Mouse (Mus musculus) neutrophil, adult 5-6 weeks (primary cell): Measurements from ENCODE around the gene Hdac9. TPM values are rescaled to one million over a fixed set of nuclear protein-coding genes. Genes with fewer than 3 reads are reported as not detected.
A peak's percentile ranks its signal among the peaks of the same experiment; 100 is the strongest.

ENCODE experiments used
- ATAC-seq: fragments of 151-379, 151-347 bp; 2 replicates; pipeline ENCODE4 v1.8.0; 2017; ENCODE audit warnings: mild to moderate bottlenecking, moderate TSS enrichment; ENCODE audit not compliant: insufficient number of reproducible peaks, poor library complexity, low FRiP score, severe bottlenecking; ENCODE audit errors: extremely low read depth
- total RNA-seq: library from RNA; stranded (forward); fragments of 200-1000 nt; gene quantifications from 2 replicates; pipeline ENCODE4 v1.2.3, GENCODE M21; 2017

The Hdac9 gene
- total RNA-seq, 1 experiment from 2014 or later = 65.9 TPM

GRCm38 (mm10) chr12:34747266-34747665 is 169.6 kb downstream of the Hdac9 start:
- ATAC-seq = no peak

DNA sequence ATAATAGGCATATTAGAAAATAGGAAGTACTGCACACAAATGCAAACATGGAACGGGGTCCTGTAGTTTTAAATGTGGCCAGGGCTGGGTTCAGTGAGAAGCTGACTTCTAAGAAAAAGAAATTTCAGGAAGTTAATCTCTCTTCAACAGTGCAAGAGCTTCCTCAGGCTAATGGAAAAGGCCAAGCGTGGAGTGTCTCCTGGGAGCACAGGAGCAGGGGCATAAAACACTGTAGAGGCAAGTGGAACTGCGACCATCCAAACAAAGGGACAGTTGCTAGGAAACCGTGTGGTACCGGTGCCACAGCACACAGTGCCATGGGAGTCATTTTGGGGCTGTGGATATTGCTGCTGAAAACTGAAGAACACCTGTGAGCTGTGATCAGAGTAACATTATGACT is 191.7 kb downstream of the Hdac9 start:
- ATAC-seq = no peak

GRCm38 (mm10) chr12:34724274-34724673 is 192.6 kb downstream of the Hdac9 start:
- peak; percentile 34; the same call in 1 of the 2 replicates for ATAC-seq

GRCm38 (mm10) chr12:34722831-34723490 is 193.9 kb downstream of the Hdac9 start:
- peak; percentile 74 for ATAC-seq

- no peak for ATAC-seq
These were observed 196.0 kb downstream of the Hdac9 start for GRCm38 (mm10) chr12:34720906-34721305.

DNA sequence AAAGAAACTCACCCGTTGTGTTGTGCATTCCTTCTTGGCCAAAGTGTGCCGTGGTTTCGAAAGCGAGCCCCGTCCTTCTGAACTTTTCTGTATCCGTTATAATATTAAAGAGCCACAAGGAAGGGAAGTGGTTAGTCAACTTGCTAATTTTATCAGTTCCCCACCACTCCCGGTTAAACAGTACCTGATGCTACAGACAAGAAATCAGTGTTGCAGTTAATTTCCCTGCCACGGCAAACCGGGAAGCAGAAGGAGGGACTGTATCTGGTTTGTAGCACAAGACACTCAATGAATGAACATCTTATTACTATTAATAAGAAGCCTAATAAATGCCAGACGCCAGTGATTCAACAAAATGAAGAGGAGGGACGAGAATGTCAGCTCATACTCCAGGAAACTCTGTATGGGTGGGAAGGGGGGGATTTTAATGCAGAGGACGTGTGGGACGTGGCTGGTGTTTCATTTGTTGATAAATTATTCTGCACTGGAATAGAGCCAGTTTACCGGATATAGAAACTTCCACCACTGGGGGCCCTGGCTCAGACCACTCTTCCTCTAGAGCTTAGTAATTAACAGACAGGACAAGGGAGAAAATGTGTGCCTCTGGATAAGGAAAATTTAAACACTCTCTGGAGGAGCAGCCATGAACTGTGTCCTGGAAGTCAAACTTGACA is 202.5 kb downstream of the Hdac9 start:
- peak; percentile 39; the same call in 1 of the 2 replicates for ATAC-seq

DNA sequence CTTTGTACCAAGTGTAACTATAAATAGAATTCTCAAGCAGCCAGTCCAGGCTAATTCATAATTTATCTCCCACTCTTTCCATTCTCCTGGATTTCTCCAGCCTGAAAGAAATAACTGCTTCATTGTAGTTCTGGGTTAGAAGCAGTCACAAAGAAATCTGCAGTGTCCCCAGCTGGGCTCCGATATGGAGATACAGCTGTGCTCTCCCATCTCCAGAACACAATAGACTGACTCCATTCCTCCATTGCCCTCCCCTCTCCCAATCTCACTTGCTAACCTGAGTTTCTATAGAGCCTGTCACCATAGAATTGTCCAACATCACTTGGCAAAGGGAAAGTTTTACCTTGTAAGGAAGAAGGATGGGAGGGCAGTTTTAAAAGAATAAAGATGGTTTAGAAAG is 218.9 kb downstream of the Hdac9 start:
- no peak for ATAC-seq

- no peak for ATAC-seq
These were observed 220.2 kb downstream of the Hdac9 start for GRCm38 (mm10) chr12:34696736-34697135.

DNA sequence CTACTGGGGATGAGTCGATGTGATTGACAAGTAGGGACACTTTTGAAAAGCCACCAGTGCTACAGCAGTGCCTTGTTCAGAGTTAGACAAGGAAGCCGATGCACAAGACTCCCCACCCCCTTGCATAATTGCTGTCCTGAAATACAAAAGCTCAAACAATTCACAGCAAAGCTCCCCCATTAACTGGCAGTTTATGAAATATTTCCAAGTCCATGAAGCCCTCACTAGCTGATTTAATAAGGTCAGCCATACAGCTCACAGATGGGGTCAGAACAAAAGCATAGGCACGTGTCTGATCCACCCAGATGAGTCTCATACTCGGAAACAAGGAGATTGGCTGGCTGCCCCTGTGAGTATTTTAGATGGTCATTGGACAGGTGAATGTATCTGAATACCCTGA is 228.0 kb downstream of the Hdac9 start:
- ATAC-seq = no peak

DNA sequence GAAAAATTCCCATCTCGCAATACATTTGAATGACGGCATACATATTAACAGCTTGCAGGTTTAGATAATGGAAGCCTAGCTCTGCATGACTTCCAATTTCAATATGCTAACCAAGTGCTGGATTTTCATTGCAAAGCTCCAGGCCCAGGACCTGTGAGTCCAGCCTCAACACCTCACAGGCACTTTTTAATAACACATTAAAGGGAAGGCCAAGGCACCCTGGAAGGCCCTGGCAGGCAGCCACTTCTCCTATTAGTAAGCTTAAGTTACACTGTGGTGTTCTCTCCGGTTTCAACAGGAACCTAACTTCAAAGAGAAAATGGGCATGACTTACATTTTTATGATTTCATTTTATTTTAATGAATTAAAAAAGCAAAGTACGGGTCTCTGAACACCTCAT is 233.5 kb downstream of the Hdac9 start:
- ATAC-seq = no peak

GRCm38 (mm10) chr12:34682657-34683056 is 234.2 kb downstream of the Hdac9 start:
- no peak for ATAC-seq

GRCm38 (mm10) chr12:34680576-34680975 is 236.3 kb downstream of the Hdac9 start:
- ATAC-seq = no peak

DNA sequence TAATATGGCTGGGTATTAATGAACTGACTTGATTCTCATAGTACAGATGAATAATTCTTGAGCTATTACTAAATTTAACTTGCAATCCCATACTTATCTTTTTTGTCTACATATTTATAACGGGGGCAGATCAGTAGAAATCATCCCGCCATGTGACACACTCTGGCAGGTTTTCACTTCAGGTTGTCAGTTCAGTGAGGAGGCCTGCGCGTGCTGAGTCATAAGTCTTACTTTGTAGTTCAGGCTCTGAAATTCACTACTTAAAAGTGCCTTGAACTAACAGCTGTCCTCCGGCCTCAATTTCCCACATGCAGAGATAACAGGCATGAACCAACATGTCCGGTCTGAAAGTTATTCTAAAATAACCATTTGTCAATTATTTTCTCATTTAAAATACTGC is 239.8 kb downstream of the Hdac9 start:
- no peak for ATAC-seq

GRCm38 (mm10) chr12:34674235-34674634 is 242.7 kb downstream of the Hdac9 start:
- ATAC-seq = no peak

DNA sequence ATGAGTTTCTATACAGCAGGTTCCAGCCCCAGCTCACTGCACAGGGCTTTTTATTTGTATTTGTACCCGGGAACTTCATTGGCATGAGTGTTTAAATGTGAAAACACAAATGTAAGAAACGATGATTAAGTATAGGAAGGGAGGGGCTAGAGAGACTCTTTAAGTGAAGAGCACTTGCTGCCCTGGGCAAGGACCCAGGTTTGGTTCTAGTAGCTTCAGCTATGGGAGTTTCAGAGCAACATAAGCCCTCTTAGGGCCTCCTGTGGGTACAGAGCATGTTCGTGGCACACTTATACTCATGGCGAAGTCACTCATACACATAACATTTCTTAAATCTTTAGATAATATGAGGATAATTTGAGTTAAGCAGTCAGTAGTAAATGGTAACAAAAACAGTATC is 243.4 kb downstream of the Hdac9 start:
- no peak for ATAC-seq

- ATAC-seq = peak; percentile 89
These were observed 252.1 kb downstream of the Hdac9 start for GRCm38 (mm10) chr12:34664758-34665157.

DNA sequence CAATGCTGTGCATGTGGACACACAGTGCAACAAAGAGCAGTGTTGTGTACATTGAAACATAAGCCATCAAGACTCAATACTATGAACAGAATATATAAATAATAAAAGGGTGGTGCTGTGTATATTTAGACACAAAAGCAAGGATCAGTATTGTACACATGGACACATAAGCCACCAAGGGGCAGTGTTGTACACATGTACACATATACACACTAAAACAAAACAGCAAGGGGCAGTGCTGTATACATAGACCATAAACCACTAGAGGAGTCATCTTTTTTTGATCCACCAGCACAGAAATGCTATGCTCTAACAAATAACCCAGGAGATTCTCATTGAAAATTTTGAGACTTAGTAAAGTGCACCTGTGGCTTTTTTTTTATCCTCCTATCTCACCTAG is 255.5 kb downstream of the Hdac9 start:
- 0 out of 2 replicates have a peak, but pooled peaks have one; percentile 33 for ATAC-seq

DNA sequence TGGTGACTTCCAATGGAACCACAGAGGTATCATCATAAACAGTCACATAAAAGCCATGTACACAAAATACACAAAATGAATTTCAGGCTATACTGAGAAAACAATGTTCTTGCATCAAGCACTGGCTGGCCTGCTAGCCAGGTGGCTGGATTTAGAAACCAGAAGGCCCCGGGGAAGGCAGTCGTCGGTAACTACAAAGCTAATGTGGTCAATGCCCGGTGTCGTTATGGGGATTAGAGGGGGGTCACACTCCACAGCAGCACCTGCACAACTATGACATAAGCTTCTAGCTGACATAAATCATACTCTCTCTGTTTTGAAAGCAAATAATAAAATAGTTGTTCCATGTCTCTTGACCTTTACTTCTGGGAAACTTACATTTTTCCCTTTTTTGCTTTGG is 256.9 kb downstream of the Hdac9 start:
- ATAC-seq = no peak

DNA sequence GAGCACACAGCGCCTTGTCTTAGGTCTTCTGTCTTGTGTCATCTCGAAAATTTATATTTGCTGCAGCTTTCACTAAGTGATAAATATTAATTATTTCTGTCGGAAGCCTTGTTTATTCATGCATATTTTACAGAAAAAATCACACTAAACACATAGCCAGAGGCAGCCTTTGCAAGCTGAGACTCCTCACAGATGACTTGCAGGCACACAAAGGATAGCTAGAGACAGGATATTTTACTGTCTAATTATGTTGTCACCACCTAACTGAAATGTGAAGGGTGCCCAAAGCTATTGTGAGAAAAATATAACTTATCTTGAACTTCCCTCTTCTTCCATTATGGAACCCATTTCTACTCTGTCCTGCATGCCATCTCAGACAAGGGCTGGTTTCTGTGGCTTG is 258.3 kb downstream of the Hdac9 start:
- ATAC-seq = no peak

DNA sequence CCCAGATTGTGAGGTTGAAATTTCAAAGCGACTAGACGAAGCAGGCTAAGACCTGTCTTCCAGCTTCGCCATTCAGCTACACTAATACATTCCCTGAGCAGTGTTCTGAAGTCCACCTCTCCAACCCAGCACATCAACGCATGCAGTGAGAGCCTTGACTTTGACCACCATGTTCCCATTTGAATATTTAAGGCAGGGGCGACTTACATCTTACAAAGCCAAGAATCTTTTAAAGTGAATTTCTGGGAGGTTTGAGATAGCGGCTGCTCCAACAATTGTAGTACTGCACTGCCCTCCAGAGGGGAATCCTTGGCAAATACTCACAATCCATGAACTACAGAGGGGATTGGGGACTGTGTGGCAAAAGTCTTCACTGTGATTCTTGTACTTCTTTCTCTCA is 258.8 kb downstream of the Hdac9 start:
- no peak for ATAC-seq

DNA sequence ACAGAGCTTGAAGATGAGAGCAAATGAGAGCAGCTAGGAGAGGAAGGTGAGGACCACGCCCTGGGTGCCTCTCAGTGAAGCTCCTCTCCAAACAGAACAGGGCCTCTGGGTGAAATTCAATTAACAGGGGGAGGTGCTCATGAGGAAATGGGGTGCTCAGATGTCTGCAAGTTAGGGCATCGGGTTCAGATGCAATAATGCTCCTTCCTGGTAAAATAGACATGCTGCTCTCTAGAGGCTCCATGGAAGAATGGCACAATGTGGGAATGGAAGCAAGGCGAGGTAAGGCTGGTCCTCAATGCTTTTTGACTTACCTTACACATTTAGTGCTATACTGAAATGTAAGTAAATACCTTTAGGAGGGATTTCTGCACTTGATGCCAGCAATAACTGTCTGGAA is 263.3 kb downstream of the Hdac9 start:
- no peak for ATAC-seq
